Mouse (Mus musculus) spleen, adult 2 months (tissue): ENCODE results near the gene Ube4b.

Source experiments
- CTCF ChIP-seq: fragments of 200-500 bp; IDR thresholded peaks from 2 replicates; pipeline ENCODE4 v1.5.1; 2011; ENCODE audit warnings: mild to moderate bottlenecking, inconsistent platforms; ENCODE audit not compliant: insufficient read depth, insufficient read length, insufficient replicate concordance; ENCODE audit errors: extremely low read depth
- POLR2A ChIP-seq: fragments of 200-500 bp; IDR thresholded peaks from 2 replicates; pipeline ENCODE4 v1.6.1; 2011; ENCODE audit warnings: low read depth, low read length, inconsistent platforms

GRCm38 (mm10) chr4:149308491-149308820, 118.1 kb downstream of the Ube4b start:
- TF ChIP-seq POLR2A = no peak
- no peak for TF ChIP-seq CTCF
